Mouse (Mus musculus) bone marrow, adult 2 months (tissue): ENCODE results near the gene Clrn1.

Source experiments
- CTCF ChIP-seq: fragments of 200-500 bp; IDR thresholded peaks from 2 replicates; pipeline ENCODE4 v1.5.1; 2011; ENCODE audit warnings: low read length, control low read depth; ENCODE audit not compliant: control insufficient read depth, insufficient read depth
- POLR2A ChIP-seq: fragments of 200-500 bp; IDR thresholded peaks from 2 replicates; pipeline ENCODE4 v1.6.1; 2011; ENCODE audit warnings: low read depth, mild to moderate bottlenecking, control low read depth, low read length, borderline replicate concordance; ENCODE audit not compliant: control insufficient read depth

GRCm38 (mm10) chr3:58810353-58810752, 74.8 kb downstream of the Clrn1 start:
- TF ChIP-seq CTCF, result no peak
- no peak for TF ChIP-seq POLR2A
